Mouse (Mus musculus) stomach, postnatal 0 days (tissue): ENCODE measurements around the gene Vps29. TPM values are rescaled to one million over a fixed set of nuclear protein-coding genes. Genes with fewer than 3 reads are reported as not detected.

Experiments
- ATAC-seq: fragments of 200-750 bp; cut with Nextera tagmentation; 2 replicates; pipeline ENCODE4 v1.8.0; 2017; ENCODE audit not compliant: low FRiP score, low TSS enrichment
- DNase-seq: peaks from one replicate; pipeline ENCODE4 v3.0.0-alpha.2; 2016; ENCODE audit warnings: low spot score
- H3K27ac ChIP-seq: fragments of 300-500 bp; sonication (generic); replicated peaks from 2 replicates; pipeline ENCODE4 v1.5.1; 2014; ENCODE audit warnings: mild to moderate bottlenecking, control low read depth
- H3K27me3 ChIP-seq: fragments of 300-500 bp; sonication (generic); 2 replicates; pipeline ENCODE4 v1.6.1; 2014; ENCODE audit warnings: low read length; ENCODE audit not compliant: control insufficient read depth, insufficient read depth
- H3K36me3 ChIP-seq: fragments of 300-500 bp; sonication (generic); 2 replicates; pipeline ENCODE4 v1.6.1; 2014; ENCODE audit warnings: low read length, mixed read lengths; ENCODE audit not compliant: control insufficient read depth, insufficient read depth
- H3K4me1 ChIP-seq: fragments of 300-500 bp; sonication (generic); replicated peaks from 2 replicates; pipeline ENCODE4 v1.6.1; 2014; ENCODE audit warnings: antibody characterized with exemption; ENCODE audit not compliant: control insufficient read depth, insufficient read depth
- H3K4me2 ChIP-seq: fragments of 300-500 bp; sonication (generic); replicated peaks from 2 replicates; pipeline ENCODE4 v1.6.1; 2014; ENCODE audit warnings: low read depth, mild to moderate bottlenecking, control low read depth, moderate library complexity
- H3K4me3 ChIP-seq: fragments of 300-500 bp; sonication (generic); 2 replicates; pipeline ENCODE4 v1.5.1; 2014; ENCODE audit warnings: low read depth, low read length, control low read depth
- H3K9ac ChIP-seq: fragments of 300-500 bp; sonication (generic); 2 replicates; pipeline ENCODE4 v1.6.1; 2014; ENCODE audit warnings: mild to moderate bottlenecking, low read length, control low read depth, mixed read lengths
- H3K9me3 ChIP-seq: fragments of 300-500 bp; sonication (generic); 2 replicates; pipeline ENCODE4 v1.6.1; 2016; ENCODE audit warnings: low read length; ENCODE audit not compliant: control insufficient read depth
- CTCF ChIP-seq: IDR thresholded peaks from 2 replicates; pipeline ENCODE4 v1.5.1; 2016; ENCODE audit warnings: antibody characterized with exemption, low read depth, mild to moderate bottlenecking, moderate library complexity
- EP300 ChIP-seq: optimal IDR thresholded peaks from 2 replicates; pipeline ENCODE3; 2016; ENCODE audit warnings: antibody characterized with exemption
- WGBS: fragments of 180-500 bp; shearing (Covaris S2); extraction: QIAGEN DNeasy Blood & Tissue Kit; methylation state at CpG from one replicate; pipeline ENCODE4 v1.1.7; 2014; 5-methylcytosine and 5-hydroxymethylcytosine counted together
- polyA plus RNA-seq: library from polyadenylated mRNA; unstranded; fragments of >200 nt; fragmentation: Nextera tagmentation; extraction: Ambion mirVana; gene quantifications from 2 replicates; pipeline ENCODE4 v1.2.1, GENCODE M21; 2015

Vps29 gene
- polyA plus RNA-seq, 1 experiment from 2014 or later = 191 TPM

GRCm38 (mm10) chr5:122391178-122391785 lies 37.1 kb downstream of the Vps29 start:
- Histone ChIP-seq H3K9ac (no peak overlapping the region), H3K4me2 (no peak overlapping the region), H3K4me3 (peak overlapping the region; percentile 85; the same call in 1 of the 2 replicates), H3K27ac (no peak overlapping the region), H3K9me3 (no peaks in the 10 kb centered on the region), H3K4me1 (peaks cover 3% of the 10 kb centered on the region; the same call in 1 of the 2 replicates), H3K27me3 (no peaks in the 10 kb centered on the region), H3K36me3 (no peaks in the 10 kb centered on the region; the same call in 1 of the 2 replicates)
- DNase-seq (no peak), ATAC-seq (no peak)
- 50% methylated on average over 15 of the region's 16 CpGs for WGBS
- TF ChIP-seq CTCF = no peak

- Histone ChIP-seq H3K27me3 (no peaks in the 10 kb centered on the region), H3K4me1 (peaks cover 3% of the 10 kb centered on the region; the same call in 1 of the 2 replicates), H3K4me3 (peak within 1 kb of the TSS; percentile 85), H3K36me3 (no peaks in the 10 kb centered on the region; the same call in 1 of the 2 replicates), H3K4me2 (peak within 1 kb of the TSS; percentile 65), H3K9ac (peak within 1 kb of the TSS; percentile 93), H3K9me3 (no peaks in the 10 kb centered on the region), H3K27ac (peak within 1 kb of the TSS; percentile 84)
- TF ChIP-seq CTCF (peak; percentile 95), EP300 (peak; percentile 43)
- under 1% methylated on average over 39 of the region's 39 CpGs for WGBS
- DNase-seq (peak; percentile 93), ATAC-seq (peak; percentile 88)
Observed at GRCm38 (mm10) chr5:122391786-122392180, 37.6 kb downstream of the Vps29 start, which contains the start of gene Arpc3. TSS of gene Arpc3 (plus strand) at chr5:122391878.

GRCm38 (mm10) chr5:122392227-122393004 lies 38.2 kb downstream of the Vps29 start:
- peaks cover under 1% of the 10 kb centered on the region for H3K36me3 ChIP-seq
- peak overlapping the region; percentile 84 for H3K27ac ChIP-seq
- peaks cover 3% of the 10 kb centered on the region; the same call in 1 of the 2 replicates for H3K4me1 ChIP-seq
- peak overlapping the region; percentile 65 for H3K4me2 ChIP-seq
- WGBS = 10% methylated on average over 19 of the region's 19 CpGs
- DNase-seq (no peak), ATAC-seq (peak; percentile 61)
- H3K27me3 ChIP-seq = no peaks in the 10 kb centered on the region
- TF ChIP-seq CTCF = peak; percentile 9; the same call in 1 of the 2 replicates
- TF ChIP-seq EP300 = no peak
- peak overlapping the region; percentile 85 for H3K4me3 ChIP-seq
- H3K9me3 ChIP-seq = no peaks in the 10 kb centered on the region
- H3K9ac ChIP-seq = peak overlapping the region; percentile 93

- Histone ChIP-seq H3K27me3 (no peaks in the 10 kb centered on the region), H3K9ac (no peak overlapping the region), H3K4me1 (peaks cover 3% of the 10 kb centered on the region; the same call in 1 of the 2 replicates), H3K4me2 (no peak overlapping the region), H3K27ac (no peak overlapping the region), H3K36me3 (peaks cover 6% of the 10 kb centered on the region), H3K4me3 (no peak overlapping the region), H3K9me3 (no peaks in the 10 kb centered on the region)
- ATAC-seq (peak; percentile 34; the same call in 1 of the 2 replicates), DNase-seq (peak; percentile 85)
- 57% methylated on average over 2 of the region's 2 CpGs for WGBS
- no peak for TF ChIP-seq EP300
- peak; percentile 87 for TF ChIP-seq CTCF
Observed at GRCm38 (mm10) chr5:122393887-122394286, 39.7 kb downstream of the Vps29 start.

- H3K27me3 ChIP-seq = no peaks in the 10 kb centered on the region
Observed at GRCm38 (mm10) chr5:122396791-122397190, 42.6 kb downstream of the Vps29 start.

More at GRCm38 (mm10) chr5:122396791-122397190, 42.6 kb downstream of the Vps29 start:
- H3K4me1 ChIP-seq = peaks cover 3% of the 10 kb centered on the region; the same call in 1 of the 2 replicates
- H3K9me3 ChIP-seq = no peaks in the 10 kb centered on the region
- no peak overlapping the region for H3K4me2 ChIP-seq
- TF ChIP-seq EP300 (no peak), CTCF (no peak)
- no peak overlapping the region for H3K4me3 ChIP-seq
- 79% methylated on average over 10 of the region's 10 CpGs for WGBS
- DNase-seq (no peak), ATAC-seq (no peak)
- no peak overlapping the region for H3K9ac ChIP-seq
- peaks cover 6% of the 10 kb centered on the region for H3K36me3 ChIP-seq
- H3K27ac ChIP-seq = peak overlapping the region; percentile 69; the same call in 1 of the 2 replicates
